Mouse (Mus musculus): ENCODE data around the gene Olfr1029. TPM values are rescaled to one million over a fixed set of nuclear protein-coding genes. Genes with fewer than 3 reads are reported as not detected.
"Not testable (repeated sequence)": the region's sequence is repeated elsewhere in the genome, so short reads cannot be mapped to it uniquely, and the experiment has no call there.

The Olfr1029 gene
- polyA plus RNA-seq (2021) = not detected

- ATAC-seq (no peak), DNase-seq (ENCODE audit: low read depth, low spot score) (no peak)
- H3K27me3 ChIP-seq = no peaks in the 10 kb centered on the region
- ChIA-PET CTCF (no interaction called here), POLR2A (no interaction called here)
- no peak for TF ChIP-seq CTCF (IDR thresholded peaks at IDR 0.05)
- in situ Hi-C loops (cut with MboI; ENCODE audit: low pct_unique_long_range_greater_than_20kb) = no loop called here
Measured at GRCm38 (mm10) chr2:85973595-85973994, at the start of gene Olfr1029. TSS of gene Olfr1029 (plus strand) at chr2:85973895.

GRCm38 (mm10) chr2:85950137-85950536 lies 23.6 kb upstream of the Olfr1029 start, which contains the start of gene Olfr1028:
TSS of gene Olfr1028 (plus strand) at chr2:85950437.
- no peak for DNase-seq (ENCODE audit: low read depth, low spot score)
- POLR2A ChIA-PET = no interaction called here
- ATAC-seq = no peak
- TF ChIP-seq CTCF (IDR thresholded peaks at IDR 0.05) = no peak
- CTCF ChIA-PET = no interaction called here
- H3K27me3 ChIP-seq = no peaks in the 10 kb centered on the region
- in situ Hi-C loops (cut with MboI; ENCODE audit: low pct_unique_long_range_greater_than_20kb) = no loop called here

- no peaks in the 10 kb centered on the region for H3K27me3 ChIP-seq
- DNase-seq (ENCODE audit: low read depth, low spot score) (no peak), ATAC-seq (no peak)
- in situ Hi-C loops (cut with MboI; ENCODE audit: low pct_unique_long_range_greater_than_20kb) = no loop called here
- no peak for TF ChIP-seq CTCF (IDR thresholded peaks at IDR 0.05)
- ChIA-PET POLR2A (no interaction called here), CTCF (no interaction called here)
Measured at GRCm38 (mm10) chr2:85978976-85979375, 5.3 kb downstream of the Olfr1029 start, which contains the start of gene Olfr1030. TSS of gene Olfr1030 (plus strand) at chr2:85979276.

GRCm38 (mm10) chr2:85990004-85990403 lies 16.3 kb downstream of the Olfr1029 start, which contains the start of gene Olfr1031:
TSS of gene Olfr1031 (plus strand) at chr2:85990304.
- POLR2A ChIA-PET = no interaction called here
- in situ Hi-C loops (cut with MboI; ENCODE audit: low pct_unique_long_range_greater_than_20kb) = no loop called here
- CTCF ChIA-PET = no interaction called here
- TF ChIP-seq CTCF (IDR thresholded peaks at IDR 0.05) = no peak
- H3K27me3 ChIP-seq = no peaks in the 10 kb centered on the region
- ATAC-seq (no peak), DNase-seq (ENCODE audit: low read depth, low spot score) (no peak)

- no peaks in the 10 kb centered on the region for H3K27me3 ChIP-seq
- DNase-seq (ENCODE audit: low read depth, low spot score) (no peak), ATAC-seq (no peak)
- ChIA-PET CTCF (no interaction called here), POLR2A (no interaction called here)
- in situ Hi-C loops (cut with MboI; ENCODE audit: low pct_unique_long_range_greater_than_20kb) = no loop called here
- no peak for TF ChIP-seq CTCF (IDR thresholded peaks at IDR 0.05)
Measured at GRCm38 (mm10) chr2:86005240-86005639, 31.5 kb downstream of the Olfr1029 start, which contains the start of gene Olfr1032. TSS of gene Olfr1032 (plus strand) at chr2:86005540.

- CTCF ChIA-PET = not testable (repeated sequence)
Measured at GRCm38 (mm10) chr2:86020406-86020805, 46.7 kb downstream of the Olfr1029 start, which contains the start of gene Olfr1033. TSS of gene Olfr1033 (plus strand) at chr2:86020633.

GRCm38 (mm10) chr2:86021518-86021917 lies 47.8 kb downstream of the Olfr1029 start:
- in situ Hi-C loops (cut with MboI; ENCODE audit: low pct_unique_long_range_greater_than_20kb); POLR2A ChIA-PET; H3K27me3 ChIP-seq; DNase-seq (ENCODE audit: low read depth, low spot score); CTCF ChIA-PET; ATAC-seq: not testable (repeated sequence)

More at GRCm38 (mm10) chr2:86020406-86020805, 46.7 kb downstream of the Olfr1029 start, which contains the start of gene Olfr1033:
- ATAC-seq; H3K27me3 ChIP-seq; POLR2A ChIA-PET; DNase-seq (ENCODE audit: low read depth, low spot score); in situ Hi-C loops (cut with MboI; ENCODE audit: low pct_unique_long_range_greater_than_20kb): not testable (repeated sequence)

Other genes starting within 250 kb of the Olfr1029 start
- gene Olfr1012, start 211.1 kb upstream of the Olfr1029 start, polyA plus RNA-seq (2021) = not detected
- gene Olfr1013, start 206.8 kb upstream of the Olfr1029 start, polyA plus RNA-seq (2021) = not detected
- not detected for gene Olfr1014, start 201.2 kb upstream of the Olfr1029 start, polyA plus RNA-seq (2021)
- gene Olfr1015, start 191.9 kb upstream of the Olfr1029 start, polyA plus RNA-seq (2021) = not detected
- gene Olfr1016, start 171.4 kb upstream of the Olfr1029 start, polyA plus RNA-seq (2021) = not detected
- not detected for gene Olfr1018, start 155.4 kb upstream of the Olfr1029 start, polyA plus RNA-seq (2021)
- not detected for gene Olfr1019, start 128.4 kb upstream of the Olfr1029 start, polyA plus RNA-seq (2021)
- gene Olfr1020, start 126.9 kb upstream of the Olfr1029 start, polyA plus RNA-seq (2021) = not detected
- not detected for gene Olfr1022, start 105.3 kb upstream of the Olfr1029 start, polyA plus RNA-seq (2021)
- not detected for gene Olfr1023, start 88.3 kb upstream of the Olfr1029 start, polyA plus RNA-seq (2021)
- gene Olfr1024, start 68.8 kb upstream of the Olfr1029 start, polyA plus RNA-seq (2021) = not detected
- gene Olfr1025-ps1, start 58.7 kb upstream of the Olfr1029 start, polyA plus RNA-seq (2021) = not detected
- gene Olfr1026, start 52.3 kb upstream of the Olfr1029 start, polyA plus RNA-seq (2021) = not detected
- not detected for gene Olfr1028, start 23.5 kb upstream of the Olfr1029 start, polyA plus RNA-seq (2021)
- not detected for gene Olfr1030, start 5.4 kb downstream of the Olfr1029 start, polyA plus RNA-seq (2021)
- gene Olfr1031, start 16.4 kb downstream of the Olfr1029 start, polyA plus RNA-seq (2021) = not detected
- not detected for gene Olfr1032, start 31.6 kb downstream of the Olfr1029 start, polyA plus RNA-seq (2021)
- not detected for gene Olfr1033, start 46.7 kb downstream of the Olfr1029 start, polyA plus RNA-seq (2021)
- gene Olfr1034, start 72.0 kb downstream of the Olfr1029 start, polyA plus RNA-seq (2021) = not detected
- not detected for gene Olfr1036, start 100.1 kb downstream of the Olfr1029 start, polyA plus RNA-seq (2021)
- not detected for gene Olfr1037, start 113.5 kb downstream of the Olfr1029 start, polyA plus RNA-seq (2021)
- not detected for gene Olfr1039, start 162.0 kb downstream of the Olfr1029 start, polyA plus RNA-seq (2021)
- not detected for gene Olfr1040, start 172.8 kb downstream of the Olfr1029 start, polyA plus RNA-seq (2021)
- gene Olfr1042, start 187.9 kb downstream of the Olfr1029 start, polyA plus RNA-seq (2021) = not detected
- gene Olfr1043, start 193.6 kb downstream of the Olfr1029 start, polyA plus RNA-seq (2021) = not detected
- not detected for gene Olfr1044, start 203.9 kb downstream of the Olfr1029 start, polyA plus RNA-seq (2021)
- gene Olfr52, start 211.8 kb downstream of the Olfr1029 start, polyA plus RNA-seq (2021) = not detected
- gene Olfr1045, start 229.1 kb downstream of the Olfr1029 start, polyA plus RNA-seq (2021) = not detected
- not detected for gene Olfr1046, start 245.4 kb downstream of the Olfr1029 start, polyA plus RNA-seq (2021)